Mouse (Mus musculus) cerebellum, adult 11-12 months (tissue): Measurements from ENCODE around the gene Cish.

Source experiments
- DNase-seq: peaks from one replicate; pipeline ENCODE4 v3.0.0; 2022

Gene Cish

DNA sequence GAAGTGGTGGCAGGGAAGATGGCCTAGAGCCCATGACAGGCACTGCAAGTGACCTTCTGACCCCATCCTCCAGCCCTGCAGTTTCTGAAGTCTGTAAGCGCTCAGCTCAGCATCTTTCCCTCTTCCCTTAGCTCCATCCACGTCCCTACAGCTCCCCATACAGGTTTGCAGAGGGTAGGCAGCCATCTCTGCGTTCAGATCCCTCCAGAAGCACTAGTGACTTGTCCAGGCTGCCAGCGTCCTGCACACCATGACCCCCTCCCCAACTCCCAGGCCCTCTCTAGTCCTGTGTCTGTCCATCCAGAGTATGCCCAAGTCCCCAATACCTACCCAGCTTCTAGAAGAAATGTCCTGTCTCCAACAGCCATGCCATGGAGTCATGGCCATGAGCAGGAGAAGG, 17.7 kb upstream of the Cish start:
- no peak for DNase-seq

- peak; percentile 80 for DNase-seq
Observed at GRCm38 (mm10) chr9:107278527-107279377, 17.1 kb upstream of the Cish start.

GRCm38 (mm10) chr9:107279378-107280321, 16.2 kb upstream of the Cish start:
- DNase-seq = no peak

GRCm38 (mm10) chr9:107280322-107281027, 15.4 kb upstream of the Cish start:
- DNase-seq = no peak

DNA sequence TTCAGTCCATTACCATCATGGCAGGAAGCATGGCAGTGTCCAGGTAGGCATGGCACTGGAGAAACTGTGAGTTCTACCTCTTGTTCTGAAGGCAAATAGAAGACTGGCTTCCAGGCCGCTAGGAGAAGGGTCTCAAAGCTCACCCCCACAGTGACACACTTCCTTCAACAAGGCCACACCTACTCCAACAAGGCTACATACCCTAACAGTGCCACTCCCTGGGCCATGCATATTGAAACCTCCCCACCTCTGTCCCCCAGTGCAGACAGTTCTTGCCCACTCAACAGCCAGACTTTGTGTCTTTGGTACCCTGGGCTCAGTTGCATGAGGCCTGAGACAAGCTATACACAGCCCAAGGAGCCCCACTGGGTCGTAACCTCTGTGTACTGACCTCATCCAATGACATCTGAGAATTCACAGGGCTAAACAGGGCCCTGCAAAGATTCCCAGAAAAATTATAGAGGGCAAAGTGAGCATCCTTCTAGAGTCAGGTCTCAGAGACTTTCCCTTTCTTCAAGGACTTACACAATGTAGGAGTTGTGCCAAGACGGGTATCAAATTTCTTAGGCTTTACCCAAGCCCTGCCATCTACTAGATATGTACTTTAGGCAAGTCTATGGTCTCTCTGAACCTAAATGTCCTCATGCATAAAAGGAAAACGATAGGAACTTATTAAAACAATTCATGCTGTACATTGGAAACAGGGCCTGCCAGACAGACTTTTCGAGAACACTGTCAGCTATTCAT, 14.4 kb upstream of the Cish start:
- DNase-seq = no peak

GRCm38 (mm10) chr9:107282951-107283350, 12.9 kb upstream of the Cish start:
- DNase-seq = no peak

GRCm38 (mm10) chr9:107285009-107285408, 10.8 kb upstream of the Cish start:
- DNase-seq = no peak

GRCm38 (mm10) chr9:107287294-107287693, 8.5 kb upstream of the Cish start:
- no peak for DNase-seq

GRCm38 (mm10) chr9:107288105-107288650, 7.6 kb upstream of the Cish start:
- DNase-seq = no peak

- peak; percentile 31 for DNase-seq
Observed at GRCm38 (mm10) chr9:107288711-107289110, 7.1 kb upstream of the Cish start.

DNA sequence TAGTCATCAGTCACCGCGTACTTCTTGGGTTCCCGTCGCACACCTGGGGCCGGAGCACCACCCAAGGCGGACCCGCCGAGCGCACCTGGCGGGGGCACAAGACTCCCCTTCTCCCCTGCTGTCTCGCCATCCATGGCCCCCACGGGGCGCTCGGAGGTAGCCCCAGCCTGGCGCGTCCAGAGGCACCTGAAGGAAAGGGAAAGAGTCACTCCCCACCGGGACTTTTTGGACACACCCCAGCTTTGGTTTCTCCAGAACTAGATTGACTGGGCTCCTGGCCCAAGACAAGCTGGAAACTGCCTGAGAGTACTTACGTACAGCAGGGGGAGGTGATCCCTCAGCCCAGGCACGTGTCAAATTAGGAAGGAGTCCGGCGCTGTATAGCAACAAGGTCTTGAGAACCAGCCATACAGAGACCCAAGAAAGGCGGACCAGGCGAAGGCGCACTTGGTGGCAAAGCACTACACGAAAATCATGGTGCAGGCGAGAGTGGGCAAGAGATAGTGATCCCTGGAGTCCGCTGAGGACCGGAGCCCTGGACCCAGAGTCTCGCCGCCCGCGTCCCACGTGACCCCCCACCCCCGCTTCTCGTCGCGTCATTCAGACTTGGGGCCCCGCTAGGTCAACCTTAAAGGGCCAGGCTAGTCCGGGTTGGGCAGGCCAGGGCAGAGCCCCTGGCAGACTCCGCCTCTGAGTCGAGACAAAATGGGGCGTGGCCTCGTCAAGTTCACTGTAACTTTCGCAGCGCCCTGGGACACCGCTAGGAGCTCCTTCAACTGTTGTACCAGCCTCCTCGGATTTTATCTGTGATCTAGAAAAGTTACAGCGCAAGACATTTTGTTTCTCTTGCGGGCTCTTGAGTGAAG, 6.4 kb upstream of the Cish start, which contains the start of gene Mapkapk3:
TSS of gene Mapkapk3 (minus strand) at position 667 of the 866 bp plus-strand sequence.
- peak; percentile 69 for DNase-seq

GRCm38 (mm10) chr9:107290897-107291296, 4.9 kb upstream of the Cish start:
- DNase-seq = peak; percentile 76

DNA sequence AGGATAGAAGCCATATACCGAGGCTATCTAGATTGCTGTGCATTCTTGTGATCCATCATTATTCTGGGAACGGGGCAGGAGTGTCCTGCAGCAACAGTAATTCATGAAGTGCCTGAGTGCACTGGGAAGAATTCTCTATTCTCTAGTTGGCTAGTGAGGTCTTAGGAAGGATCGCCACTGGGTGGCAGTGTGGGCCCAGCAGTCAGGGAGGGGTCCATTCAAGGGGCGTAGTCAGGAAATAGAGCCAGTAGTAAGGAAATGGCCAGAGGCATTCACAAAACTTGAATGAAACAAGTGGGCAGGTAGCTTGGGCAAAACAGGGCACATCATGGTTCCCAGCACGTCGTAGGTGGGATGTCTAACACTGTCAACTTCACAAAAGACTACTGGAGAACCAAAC, 1.6 kb upstream of the Cish start:
- DNase-seq = peak; percentile 49

DNA sequence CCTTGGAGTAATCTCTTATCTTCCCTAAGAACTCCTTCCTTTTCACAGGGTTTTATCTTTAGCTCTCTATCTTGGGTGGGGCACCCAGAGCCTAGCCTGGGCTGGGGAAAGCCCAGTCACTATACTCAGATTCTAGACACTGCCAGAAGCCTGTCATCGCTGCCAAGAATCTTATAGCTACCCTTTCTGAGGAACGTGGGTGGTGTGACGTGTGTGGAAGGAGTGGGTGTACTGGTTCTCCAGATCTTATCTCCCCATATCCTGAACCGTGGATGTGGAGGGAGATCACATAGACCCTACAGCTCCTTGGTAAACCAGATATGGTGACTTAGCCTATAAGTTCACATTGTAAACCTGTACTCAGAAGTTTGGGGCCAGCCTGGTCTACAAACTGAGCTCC, 210 bp upstream of the Cish start:
- DNase-seq = peak; percentile 15

- DNase-seq = no peak
Observed at GRCm38 (mm10) chr9:107296041-107296440, 215 bp downstream of the Cish start.

DNA sequence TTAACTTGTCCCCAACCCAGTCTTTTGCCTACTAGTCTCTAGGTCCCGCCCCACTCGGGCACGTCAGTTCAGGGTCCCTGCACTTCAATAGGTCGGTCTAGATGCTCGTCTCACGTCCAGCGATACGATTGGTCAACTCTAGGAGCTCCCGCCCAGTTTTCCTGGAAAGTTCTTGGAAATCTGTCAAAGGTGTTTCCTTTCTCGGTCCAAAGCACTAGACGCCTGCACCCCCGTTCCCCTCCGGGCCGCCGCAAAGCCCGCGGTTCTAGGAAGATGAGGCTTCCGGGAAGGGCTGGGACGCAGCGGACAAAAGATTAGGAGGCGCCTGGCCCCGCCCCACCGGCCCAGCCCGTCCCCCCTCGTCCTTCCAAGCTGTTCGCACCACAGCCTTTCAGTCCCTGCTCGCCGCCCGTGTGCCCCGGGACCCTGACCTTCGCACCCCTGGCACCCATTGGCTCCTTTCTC, 707 bp downstream of the Cish start:
- DNase-seq = peak; percentile 89

DNA sequence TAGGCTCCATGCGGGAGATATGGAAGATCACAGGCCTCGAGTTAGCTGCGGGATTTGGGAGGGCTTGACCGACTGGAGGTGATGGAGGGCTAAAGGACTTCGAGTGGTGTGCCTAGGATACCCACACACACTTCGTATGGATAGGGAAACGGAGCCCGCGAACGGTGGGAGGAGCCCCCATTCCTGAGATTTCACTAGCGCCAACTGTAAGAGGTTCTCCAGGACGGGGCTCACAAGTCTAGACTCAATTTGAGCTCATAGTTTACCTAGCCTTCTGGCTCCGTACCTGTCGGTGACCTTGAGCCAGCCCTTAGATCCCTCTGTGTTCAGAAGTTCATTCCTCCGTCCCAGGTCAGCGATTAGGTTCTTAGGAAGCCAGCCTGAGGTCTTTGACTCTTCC, 1.2 kb downstream of the Cish start:
- DNase-seq = no peak

DNA sequence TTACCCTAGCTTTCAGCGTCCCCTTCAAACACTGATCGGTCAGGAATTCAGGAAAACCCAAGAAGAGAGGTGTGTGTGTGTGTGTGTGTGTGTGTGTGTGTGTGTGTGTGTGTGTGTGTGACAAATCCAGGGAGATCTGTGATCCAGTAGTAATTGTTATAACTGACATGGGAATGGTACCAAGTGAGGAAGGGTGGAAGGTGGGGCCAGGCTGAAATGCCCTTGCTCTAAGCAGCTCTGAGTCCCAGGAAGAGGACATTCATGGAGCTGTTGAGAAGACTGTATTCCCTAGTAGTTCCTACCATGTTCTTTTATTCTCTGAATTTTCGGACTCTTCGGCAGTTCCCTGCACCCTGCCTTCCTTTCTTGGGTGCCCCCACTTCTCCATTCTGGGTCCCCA, 1.8 kb downstream of the Cish start:
- peak; percentile 5 for DNase-seq

GRCm38 (mm10) chr9:107298059-107298780, 2.4 kb downstream of the Cish start:
- peak; percentile 14 for DNase-seq

DNA sequence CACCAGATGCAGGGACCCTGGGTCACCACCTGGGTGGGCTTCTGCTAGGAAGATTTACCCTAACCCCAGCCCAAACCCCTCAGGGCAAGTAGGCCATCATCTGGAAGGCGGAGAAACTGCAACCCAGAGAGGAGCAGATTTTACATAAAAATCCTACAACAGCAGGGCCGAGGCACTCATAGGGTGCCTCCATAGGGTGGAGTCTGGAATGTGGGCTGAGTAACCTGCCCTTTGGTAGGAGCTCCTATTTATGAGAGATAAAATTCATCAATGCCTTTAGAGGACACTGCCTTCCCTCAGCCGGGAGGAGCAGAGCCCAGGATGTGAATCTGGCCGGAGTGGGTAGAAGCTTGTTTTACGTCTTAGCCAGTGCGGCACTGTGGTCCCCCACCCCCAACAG, 3.0 kb downstream of the Cish start:
- no peak for DNase-seq
